Mouse (Mus musculus) cerebellum, postnatal 14 days (tissue): ENCODE results near the gene Inpp5f.
"Not testable (repeated sequence)": the region's sequence is repeated elsewhere in the genome, so short reads cannot be mapped to it uniquely, and the experiment has no call there.

Experiments
- DNase-seq, 2 experiments: peaks; one replicate each; pipeline ENCODE4 v3.0.0; 2021; ENCODE audit warnings: mixed read lengths in 2 of 2

Inpp5f gene

DNA sequence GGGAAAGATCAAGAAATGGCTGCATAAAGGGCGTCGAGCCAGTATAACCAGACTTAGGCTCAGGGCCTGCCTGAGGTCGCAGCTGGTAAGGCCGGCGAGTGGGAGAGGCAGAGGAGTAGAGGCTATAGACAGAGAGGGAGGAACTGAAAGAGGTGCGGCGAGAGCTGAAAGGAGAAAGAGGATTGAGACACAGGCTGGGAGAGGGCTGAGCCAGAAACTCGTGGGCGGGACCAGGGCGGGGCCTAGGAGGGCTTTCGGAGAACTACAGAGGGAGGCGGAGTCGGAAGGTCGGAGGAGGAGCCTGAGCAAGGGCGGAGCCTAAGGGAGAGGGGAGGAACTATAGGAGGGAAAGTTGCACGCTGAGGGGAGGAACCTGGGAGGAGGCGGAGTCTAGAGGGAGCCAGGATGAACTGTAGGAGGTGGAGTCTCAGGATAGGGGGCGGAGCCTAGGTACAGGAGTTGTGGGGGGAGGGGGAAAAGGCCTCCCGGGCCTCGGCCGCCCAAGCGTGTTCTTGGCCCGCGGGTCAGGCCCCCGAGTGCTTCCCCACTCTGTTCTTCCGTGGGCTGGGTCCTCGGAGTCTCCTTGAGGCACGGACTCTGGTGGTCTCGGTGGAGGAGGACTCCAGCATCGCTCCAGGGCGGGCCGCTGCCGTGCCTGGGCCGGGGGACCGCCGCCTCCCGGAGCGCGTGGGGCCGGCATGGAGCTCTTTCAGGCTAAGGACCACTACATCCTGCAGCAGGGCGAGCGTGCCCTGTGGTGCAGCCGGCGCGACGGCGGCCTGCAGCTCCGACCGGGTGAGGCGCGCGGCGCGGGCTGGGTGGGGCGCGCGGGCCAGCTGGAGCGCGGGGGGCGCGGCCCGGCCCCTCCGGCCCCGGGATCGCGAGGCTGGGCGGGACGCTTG is at the start of gene Inpp5f:
Inpp5f (plus strand) TSS at position 432 of the 902 bp plus-strand sequence.
- DNase-seq, result peak; percentile 97 to 98

DNA sequence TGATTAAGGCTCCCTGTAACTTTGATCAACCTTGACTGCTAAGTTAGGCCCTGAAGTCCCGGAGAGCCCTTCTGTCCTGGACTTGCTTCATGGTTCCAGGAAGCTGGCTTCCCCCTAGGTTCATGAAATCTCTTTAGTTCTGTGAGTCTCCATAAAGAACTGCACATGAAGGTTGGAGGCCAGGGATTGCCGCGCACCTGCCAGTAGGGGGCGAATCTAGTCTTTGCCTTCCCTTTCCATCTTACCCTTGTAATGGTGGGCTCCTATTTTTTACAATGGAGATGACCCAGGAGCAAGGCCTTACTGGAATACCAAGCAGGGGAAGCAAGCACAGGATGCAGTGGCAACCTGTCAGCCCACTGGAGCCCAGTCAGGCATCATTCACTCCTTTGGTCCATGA is 47.8 kb upstream of the Inpp5f start:
- peak; percentile 33 to 40 for DNase-seq

DNA sequence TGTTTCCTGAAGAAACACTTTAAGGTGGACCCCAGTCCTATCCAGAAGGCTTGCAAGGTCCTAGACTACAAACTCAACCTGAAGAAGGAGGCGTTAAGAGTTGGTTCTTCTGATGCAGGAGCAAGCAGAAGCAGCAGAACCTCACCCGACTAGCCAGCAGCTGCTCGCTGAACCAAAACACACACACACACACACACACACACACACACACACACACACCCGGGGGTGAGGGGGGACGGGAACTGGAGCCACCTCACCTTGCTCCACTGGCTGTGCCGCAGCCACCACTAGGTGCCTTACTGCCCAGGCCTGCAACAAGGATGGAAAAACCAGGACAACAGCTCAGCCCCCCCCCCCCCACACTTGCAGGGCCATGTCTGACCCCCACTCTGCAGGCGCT is 44.8 kb upstream of the Inpp5f start:
- DNase-seq, result peak; percentile 13 to 30

DNA sequence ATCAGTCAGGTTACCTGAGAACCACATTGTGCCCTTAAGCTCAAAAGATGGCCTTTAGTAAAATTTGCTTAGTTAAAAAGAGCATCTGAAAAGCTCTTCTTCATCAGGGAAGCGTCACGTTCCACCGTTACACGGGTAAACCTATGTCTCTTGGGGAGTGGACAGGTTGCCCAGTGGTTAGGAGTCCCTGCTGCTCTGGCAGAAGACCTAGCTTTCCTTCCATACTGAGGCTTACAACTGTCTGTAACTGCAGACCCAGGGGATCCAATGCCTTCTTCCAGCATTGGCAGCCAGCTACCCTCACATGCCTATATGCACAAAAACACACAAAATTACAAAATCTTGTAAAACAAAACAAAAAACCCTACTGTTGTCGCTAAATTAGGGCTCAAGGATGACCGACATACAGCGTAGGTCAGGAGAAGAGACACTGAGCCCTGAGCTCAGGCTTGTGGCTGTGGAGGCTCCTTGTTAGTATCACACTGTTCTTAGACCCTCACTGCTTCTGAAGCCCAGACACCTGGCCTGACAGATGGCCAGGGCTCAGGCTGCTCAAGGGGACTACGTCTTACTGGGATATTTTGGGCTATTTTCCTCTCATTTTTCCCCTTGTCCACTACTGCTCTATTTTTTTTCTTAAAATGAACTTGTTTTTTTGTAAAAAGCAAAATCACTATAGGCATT is 43.4 kb upstream of the Inpp5f start:
- DNase-seq, result peak; percentile 68 to 79

DNA sequence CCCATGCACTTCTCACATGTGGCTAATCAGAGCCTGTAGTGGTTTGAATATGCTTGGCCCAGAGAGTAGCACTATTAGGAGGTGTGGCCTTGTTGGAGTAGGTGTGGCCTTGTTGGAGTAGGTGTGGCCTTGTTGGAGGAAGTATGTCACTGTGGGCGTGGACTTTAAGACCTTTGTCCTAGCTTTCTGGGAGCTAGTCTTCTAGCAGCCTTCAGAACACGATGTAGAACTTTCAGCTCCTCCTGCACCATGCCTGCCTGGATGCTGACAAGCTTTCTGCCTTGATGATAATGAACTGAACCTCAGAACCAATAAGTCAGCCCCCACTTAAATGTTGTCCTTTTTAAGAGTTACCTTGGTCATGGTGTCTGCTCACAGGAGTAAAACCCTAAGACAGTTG is 41.7 kb upstream of the Inpp5f start:
- not testable (repeated sequence) for DNase-seq

DNA sequence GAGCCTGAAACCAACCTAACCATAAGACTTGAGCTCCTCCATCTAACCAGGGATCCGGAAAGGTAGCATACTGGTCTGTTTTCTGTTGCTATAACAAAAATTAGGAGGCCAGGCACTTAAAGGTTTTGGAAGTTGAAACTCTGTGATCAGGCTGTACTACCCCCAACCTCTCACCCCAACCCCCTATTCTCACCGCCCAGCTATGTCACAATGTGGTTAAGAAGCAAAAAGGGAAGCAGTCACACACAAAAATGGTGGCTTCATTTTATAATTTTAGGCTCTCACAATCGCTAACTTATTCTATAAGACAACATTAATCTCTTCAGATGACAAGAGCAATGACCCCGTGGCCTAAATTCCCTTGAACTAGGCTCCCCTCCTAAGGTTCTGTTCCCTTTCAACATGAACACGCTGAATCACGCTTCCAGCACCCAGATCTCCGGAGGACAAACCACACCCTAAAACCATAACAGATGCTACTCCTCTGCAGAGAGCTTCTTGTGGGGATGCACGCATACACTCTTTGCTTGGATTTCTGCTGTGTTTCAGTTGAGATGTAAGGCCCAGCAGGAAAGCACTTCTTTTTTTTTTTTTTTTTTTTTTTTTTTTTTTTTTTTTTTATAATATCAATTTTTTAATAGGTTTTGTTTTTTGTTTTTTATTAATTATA is 41.0 kb upstream of the Inpp5f start:
- DNase-seq, result no peak

DNA sequence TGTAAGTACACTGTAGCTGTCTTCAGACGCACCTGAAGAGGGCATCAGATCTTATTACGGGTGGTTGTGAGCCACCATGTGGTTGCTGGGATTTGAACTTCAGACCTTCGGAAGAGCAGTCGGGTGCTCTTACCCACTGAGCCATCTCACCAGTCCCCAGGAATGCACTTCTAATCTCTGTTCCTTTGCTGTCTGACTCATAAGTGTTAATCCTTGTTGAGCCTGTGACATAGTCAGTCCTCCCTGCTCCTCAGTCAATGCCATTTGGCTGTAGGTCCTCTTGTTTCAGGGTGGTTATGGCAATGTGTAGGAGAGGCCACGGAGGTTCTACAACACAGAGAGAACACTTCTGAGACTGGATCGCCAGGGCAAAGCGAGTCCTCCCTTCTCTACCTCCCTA is 40.5 kb upstream of the Inpp5f start:
- not testable (repeated sequence) for DNase-seq

DNA sequence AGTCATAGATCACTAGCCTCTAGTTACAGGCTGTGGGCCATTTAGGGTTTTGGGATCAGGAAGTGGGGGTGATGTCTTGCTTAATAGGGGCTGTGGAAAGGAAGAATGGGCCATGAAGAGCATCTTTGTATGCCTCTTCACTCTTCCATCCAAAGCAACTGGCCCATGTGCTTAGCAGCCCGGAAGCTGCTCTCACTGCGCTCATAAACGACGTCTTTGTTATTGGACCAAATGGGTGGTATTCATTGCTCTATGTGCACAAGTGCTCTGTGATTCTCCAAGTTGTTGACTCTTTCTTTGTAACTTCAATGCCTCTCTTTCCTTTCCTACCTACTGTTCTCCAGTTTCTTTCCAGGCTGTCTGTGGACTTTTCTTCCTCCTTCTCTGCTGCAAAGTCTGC is 39.1 kb upstream of the Inpp5f start:
- DNase-seq, result no peak

DNA sequence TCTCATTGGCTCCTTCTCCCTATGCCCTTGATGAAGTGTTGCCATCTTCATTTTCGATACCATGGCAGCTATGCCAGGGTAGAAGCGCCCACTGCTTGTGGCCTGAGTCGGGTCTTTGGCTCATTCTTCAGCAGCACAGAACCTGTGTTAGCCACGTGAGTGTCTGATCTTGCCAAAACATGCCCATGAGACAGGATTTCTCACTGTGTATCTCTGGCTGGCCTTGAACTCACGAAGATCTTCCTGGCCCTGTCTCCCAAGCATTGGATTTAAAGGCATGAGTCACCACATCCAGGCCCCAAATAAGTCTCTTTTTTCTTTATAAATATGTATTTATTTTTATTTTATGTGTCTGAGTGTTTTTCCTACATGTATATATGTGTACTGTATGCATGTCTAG is 35.9 kb upstream of the Inpp5f start:
- DNase-seq, result no peak

DNA sequence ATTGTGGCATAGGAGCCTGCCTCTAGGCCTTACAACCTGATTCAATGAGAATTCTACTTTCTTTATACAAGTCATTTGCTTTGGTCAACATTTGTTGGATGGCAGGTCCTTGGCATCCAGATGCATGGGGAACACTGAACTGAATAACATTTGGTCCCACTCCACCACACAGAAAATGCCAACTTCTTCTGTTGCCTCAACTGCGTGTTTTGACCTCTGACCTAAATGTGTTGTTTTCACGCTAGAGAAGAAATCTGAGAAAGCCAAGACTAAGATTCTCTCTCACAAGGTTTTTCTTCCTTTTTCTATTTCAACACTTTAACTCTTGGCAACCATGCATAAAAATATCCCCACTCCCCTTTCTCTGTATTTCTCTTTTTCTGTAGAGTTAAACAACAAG is 35.3 kb upstream of the Inpp5f start:
- DNase-seq, result no peak

DNA sequence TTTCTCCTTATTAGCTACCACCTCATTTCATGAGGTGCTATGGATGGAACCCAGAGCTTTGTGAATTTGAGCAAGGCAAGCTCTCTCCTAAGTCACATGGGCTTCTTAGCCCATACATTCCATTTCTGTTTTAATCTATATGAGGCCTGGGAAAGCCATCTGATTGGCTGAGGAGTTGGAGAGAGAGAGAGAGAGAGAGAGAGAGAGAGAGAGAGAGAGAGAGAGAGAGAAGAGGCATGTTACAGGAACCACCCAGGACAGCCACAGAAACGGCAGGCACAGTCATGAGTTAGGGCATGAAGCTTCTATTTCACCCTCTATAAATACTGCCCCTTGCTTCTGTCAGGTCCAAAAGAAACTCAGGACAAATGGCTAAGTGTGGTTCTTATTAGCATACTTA is 33.5 kb upstream of the Inpp5f start:
- DNase-seq, result no peak

DNA sequence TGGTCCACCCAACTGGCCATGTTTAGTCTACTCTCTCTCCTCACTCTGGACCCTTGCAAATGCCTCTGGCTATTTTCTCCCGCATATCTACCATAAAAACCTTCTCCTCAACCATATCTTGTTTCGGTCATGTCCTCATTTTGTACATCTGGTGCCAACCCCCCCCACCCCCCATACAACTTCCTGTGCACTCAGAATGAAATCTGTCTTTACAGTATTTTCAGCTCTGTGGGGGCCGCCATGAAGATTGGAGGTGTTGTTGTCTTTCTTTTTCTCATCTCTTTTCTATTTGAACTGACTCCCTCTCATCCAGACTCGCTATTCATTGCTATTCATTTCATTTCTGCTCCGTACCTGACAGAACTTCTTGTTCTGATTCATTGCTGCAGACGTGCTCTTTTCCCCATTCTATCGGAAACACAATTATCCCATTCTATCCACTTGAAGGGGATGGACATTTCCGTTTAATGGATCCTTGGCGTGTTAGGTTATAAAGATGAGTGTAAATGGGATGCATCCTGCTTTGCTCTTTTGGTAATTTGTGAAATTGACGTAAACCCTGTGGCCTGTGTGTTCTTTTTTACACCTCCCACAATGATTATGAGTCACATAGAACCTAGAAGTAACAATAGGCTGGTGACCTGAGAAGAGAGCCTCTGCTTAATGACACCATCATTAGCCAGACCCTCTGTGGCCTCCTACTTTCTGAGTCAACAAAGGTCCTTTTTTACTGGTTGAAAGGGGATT is 32.8 kb upstream of the Inpp5f start:
- no peak for DNase-seq

DNA sequence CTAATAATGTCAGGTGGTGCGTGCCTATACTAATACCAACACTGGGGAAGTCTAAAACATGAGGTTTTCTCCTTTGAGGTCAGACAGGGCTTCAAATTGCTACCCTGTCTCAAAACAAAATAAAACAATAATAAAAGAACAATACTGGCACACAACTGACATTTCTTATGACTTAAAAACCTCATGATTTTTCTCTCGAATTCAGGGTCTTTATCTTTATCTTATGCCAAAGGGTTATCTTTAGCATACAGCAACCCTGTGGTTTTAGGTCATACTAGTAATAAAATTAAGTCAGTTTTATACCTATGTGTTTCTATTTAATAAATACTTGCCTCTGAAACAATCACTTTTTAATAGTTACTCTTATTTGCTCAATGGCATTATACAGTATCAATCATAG is 31.7 kb upstream of the Inpp5f start:
- DNase-seq, result no peak

DNA sequence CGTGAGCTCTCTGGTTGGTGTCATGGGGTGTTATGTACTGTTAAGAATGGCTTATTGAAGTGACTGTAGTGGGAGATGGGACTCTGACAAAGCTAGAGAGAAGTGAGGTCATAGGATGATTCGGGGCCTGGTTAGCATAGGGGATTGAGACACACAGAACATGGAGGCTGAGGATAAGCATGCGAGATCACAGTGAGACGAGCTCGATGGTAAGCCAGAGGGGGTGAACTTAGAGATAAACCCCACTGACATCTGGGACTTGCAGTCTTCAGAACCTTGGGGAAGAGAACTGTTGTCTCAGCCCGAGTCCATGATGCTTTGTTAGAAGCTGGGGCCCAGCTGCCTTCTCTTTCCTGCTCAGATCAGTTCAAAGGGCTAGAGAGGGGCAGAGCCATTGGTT is 30.8 kb upstream of the Inpp5f start:
- DNase-seq, result no peak

DNA sequence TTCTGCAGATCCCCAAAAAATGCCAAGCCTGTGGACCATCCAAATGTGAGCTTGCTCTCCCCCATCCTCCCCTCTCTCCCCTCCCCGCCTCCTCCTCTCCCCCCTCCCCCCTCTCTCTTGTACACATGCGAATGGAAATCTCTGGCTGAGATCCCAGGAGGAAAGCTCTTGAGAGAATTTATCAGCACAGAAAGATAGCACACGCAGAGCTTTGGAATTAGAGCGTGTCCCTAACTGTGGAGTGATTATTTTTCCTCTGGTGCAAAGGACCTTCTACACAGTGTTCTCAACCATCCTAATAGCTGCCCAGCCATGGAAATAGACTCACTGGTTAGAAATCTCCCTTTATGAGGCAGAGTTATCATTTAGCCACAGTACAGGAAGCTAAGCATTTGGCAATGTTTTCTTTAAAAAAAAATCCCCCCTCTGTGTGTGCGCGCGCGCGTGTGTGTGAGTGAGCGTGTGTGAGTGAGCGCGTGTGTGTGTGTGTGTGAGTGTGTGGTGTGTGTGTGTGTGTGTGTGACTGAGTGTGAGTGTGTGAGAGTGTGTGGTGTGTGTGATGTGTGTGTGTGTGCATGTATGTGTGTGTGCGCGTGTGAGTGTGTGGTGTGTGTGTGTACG is 29.2 kb upstream of the Inpp5f start:
- DNase-seq, result peak; percentile 36 to 42

DNA sequence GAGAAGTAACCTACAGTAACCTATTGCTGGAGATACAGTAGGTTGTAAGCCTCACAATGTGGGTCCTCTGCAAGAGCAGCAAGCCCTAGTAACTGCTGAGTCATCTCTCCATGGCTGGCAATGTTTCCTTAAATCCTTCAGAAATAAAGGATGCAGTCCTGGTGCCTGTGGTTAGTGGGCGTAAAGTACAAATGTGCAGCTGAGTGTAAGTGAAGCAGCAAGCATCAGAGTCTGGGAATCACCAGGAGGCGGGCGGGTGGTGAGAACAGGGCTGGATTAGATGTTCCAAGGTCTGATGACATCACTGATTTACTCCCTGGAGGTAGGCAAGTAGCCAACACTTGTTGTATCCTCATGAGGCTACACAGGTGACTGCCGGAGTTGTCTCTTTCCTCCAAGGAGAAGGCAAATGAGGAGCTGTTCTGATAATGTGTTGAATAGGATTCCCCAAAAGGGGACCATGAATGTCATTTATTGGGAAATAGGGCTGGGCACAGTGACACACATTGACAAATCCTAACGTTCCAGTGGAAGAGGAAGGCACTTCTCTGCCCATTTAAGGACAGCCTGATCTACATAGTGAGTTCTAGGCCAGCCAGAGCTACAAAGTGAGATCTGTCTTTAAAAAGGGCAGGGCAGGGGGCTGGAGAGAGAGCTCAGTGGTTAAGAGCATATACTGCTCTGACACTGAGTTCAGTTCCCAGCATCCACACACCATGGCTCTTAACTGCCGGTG is 27.7 kb upstream of the Inpp5f start:
- DNase-seq, result peak; percentile 54 to 65

DNA sequence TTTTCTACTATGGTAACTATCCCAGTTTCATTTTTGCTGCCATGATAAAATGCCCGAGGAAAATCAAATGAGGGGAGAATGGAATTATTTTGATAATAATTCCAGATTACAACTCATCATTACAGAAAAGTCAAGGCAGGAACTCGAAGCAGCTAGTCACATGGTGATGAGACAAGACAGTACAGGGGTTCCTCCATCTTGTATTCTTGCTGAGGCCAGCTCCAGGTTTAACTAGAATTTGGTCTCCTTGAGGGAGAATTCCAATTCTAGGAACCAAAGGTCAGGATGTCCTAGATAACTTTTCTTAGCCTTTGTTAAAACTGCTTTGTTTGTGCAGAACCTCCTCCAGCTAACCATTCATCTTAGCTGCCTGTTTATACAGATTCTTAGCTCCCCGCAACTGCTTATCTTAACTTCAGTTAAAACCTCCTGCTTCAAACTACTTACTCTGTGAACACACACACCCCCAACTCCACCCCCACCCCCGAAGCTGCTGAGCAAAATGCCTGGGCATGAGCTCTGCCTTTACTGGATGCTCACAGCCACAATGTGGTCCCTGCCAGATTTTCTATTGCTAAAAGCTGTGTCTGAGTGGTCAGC is 23.7 kb upstream of the Inpp5f start:
- DNase-seq, result no peak

DNA sequence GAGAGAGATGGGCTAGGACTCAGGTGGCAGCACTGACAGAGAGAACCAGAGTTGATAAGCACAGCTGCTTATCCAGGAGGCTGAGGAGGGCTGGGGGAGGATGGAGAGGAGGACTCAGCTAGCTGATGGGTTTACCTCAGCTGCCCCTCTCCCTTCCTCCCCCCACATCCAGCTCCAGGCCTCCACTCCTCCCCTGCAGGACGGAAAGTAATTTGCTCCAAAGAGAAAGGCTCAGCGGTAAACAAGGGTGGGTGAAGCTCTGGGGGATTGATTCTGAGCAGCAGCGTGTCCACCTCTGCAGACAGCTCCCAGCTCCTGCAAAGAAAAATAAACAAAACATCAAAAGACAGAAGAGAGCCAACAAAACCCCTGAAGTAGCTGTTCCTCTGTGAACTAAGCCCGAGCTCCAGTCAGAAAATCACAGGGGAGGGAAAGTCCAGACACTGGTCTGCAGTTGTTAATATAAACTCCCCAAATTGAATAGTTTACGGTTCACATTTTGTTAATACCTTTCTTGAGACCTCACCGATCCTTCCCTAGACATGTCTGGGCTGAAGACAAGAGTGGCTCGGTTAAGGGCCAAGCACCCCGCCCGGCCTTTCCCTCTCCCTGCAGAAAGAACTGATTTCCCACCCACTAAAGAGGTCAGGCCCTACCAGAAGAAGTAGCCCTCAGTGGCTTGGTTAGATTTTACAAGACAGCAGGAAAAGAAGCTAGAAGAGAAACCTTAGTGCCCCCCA is 19.6 kb upstream of the Inpp5f start:
- DNase-seq, result no peak

DNA sequence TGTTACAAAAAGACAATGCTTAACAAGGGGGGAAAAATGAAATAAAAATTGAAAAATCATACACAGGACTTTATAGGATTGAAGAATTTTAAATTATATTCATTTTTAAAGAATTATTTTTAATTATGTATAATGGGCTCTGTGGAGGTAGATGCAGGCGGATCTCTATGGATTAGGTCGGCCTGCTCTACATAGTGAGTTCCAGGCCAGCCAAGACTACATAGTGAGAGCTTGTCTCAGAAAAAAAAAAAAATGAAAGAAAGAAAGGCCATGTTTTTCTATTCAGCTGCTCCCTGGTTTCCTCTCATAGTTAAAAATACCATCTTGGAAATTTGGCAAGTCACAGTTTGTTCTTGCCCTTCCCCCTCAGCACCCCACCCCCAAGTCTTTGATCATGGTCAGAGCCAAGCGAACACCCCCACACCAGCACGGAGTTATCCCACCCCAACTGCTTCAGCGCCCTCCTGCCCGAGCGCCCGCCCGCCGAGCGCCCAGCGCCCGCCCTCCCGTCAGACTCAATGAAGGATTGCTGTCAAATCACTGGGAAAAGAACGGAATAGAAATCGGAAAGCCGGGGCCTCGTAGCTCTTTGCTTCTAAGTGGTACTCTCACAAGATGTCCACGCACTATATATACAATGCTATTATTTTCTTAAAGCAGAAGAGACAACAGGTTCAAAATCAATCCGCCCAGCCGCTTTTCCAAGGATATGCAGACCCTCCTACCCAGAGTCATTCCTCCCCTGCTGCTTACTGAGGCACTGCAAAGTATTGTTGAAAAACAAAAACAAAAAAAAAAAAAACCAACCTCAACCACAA is 18.8 kb upstream of the Inpp5f start:
- DNase-seq, result peak; percentile 43 to 50

DNA sequence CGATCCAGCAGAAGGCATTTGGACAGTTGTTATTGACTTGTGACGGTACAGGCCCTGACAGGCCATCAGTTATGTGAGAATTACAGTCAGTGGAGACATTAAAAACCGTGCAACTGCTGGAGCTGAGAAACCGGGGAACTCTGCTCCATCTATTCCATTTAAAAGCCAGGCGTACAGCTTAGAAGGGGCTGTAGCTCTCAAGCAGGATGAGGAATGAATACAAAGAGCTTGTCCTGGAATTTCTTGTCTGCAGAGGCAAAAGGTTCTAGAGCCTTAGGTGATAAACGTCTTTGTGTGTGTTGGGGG is 18.2 kb upstream of the Inpp5f start:
- no peak for DNase-seq
